Mouse (Mus musculus): ENCODE data around the gene Zmynd15.

Zmynd15 gene

DNA sequence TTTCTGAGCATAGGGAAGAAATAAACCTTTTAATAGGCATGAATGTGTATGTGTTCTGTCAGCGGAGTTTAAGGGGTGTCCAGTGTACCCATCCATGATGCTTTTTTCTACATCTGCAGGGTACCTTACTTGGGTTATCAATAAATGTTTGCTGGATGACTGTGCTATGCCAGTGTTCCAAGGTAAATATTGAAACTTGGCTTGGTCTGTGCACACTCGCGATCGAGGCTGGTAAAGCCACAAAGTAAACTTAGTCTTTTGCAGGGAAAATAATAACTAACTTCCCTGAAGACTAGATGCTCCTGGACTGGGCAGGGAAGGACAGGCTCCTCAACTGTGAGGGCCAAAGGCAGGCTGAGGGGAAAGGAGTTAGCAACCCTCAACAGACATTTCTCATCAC is 18.6 kb upstream of the Zmynd15 start:
- H3K4me1 ChIP-seq (replicated peaks; ENCODE audit: low read depth, low read length), result peaks cover 24% of the 10 kb centered on the region
- H3K4me3 ChIP-seq (replicated peaks; ENCODE audit: low read length), result no peak overlapping the region
- H3K27me3 ChIP-seq (ENCODE audit: insufficient read depth, low read length), result no peaks in the 10 kb centered on the region
- TF ChIP-seq CTCF (conservative IDR thresholded peaks at IDR 0.05; ENCODE audit: low read length) (no peak), NANOG (IDR thresholded peaks at IDR 0.05; ENCODE audit: borderline replicate concordance, low read length) (no peak), POU5F1 (IDR thresholded peaks at IDR 0.05; ENCODE audit: borderline replicate concordance, low read length) (no peak)
- H3K36me3 ChIP-seq (ENCODE audit: insufficient read depth, low read length), result peaks cover 67% of the 10 kb centered on the region
- H3K9me3 ChIP-seq (ENCODE audit: low read length), result no peaks in the 10 kb centered on the region

- Histone ChIP-seq H3K4me1 (replicated peaks; ENCODE audit: low read depth, low read length) (peaks cover 18% of the 10 kb centered on the region), H3K9me3 (ENCODE audit: low read length) (no peaks in the 10 kb centered on the region), H3K27me3 (ENCODE audit: insufficient read depth, low read length) (no peaks in the 10 kb centered on the region), H3K36me3 (ENCODE audit: insufficient read depth, low read length) (peaks cover 54% of the 10 kb centered on the region), H3K4me3 (replicated peaks; ENCODE audit: low read length) (no peak overlapping the region)
- no peak for TF ChIP-seq NANOG (IDR thresholded peaks at IDR 0.05; ENCODE audit: borderline replicate concordance, low read length)
- no peak for TF ChIP-seq CTCF (conservative IDR thresholded peaks at IDR 0.05; ENCODE audit: low read length)
- TF ChIP-seq POU5F1 (IDR thresholded peaks at IDR 0.05; ENCODE audit: borderline replicate concordance, low read length), result no peak
Observed at GRCm38 (mm10) chr11:70441882-70442281, 17.4 kb upstream of the Zmynd15 start.

DNA sequence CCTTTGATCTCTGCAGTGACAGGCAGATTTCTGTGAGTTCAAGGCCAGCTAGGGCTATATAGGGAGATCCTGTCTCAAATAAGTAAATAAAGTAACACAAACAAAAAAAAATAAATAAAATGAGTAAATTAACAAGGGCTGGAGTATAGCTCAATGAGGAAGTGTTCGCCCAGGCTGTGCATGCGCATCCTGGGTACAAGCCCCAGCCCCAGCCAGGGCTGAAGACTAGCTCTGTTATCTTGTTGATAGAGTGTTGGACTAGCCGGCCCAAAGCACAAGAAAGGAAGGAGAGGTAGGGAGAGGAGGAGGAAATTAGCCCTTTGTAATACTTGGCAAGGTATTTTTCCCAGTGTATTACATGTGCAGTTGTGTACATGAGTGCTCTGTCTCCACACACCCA is 15.3 kb upstream of the Zmynd15 start:
- no peaks in the 10 kb centered on the region for H3K27me3 ChIP-seq (ENCODE audit: insufficient read depth, low read length)
- no peaks in the 10 kb centered on the region for H3K9me3 ChIP-seq (ENCODE audit: low read length)
- TF ChIP-seq CTCF (conservative IDR thresholded peaks at IDR 0.05; ENCODE audit: low read length) (no peak), NANOG (IDR thresholded peaks at IDR 0.05; ENCODE audit: borderline replicate concordance, low read length) (no peak), POU5F1 (IDR thresholded peaks at IDR 0.05; ENCODE audit: borderline replicate concordance, low read length) (no peak)
- peaks cover 11% of the 10 kb centered on the region for H3K4me1 ChIP-seq (replicated peaks; ENCODE audit: low read depth, low read length)
- H3K36me3 ChIP-seq (ENCODE audit: insufficient read depth, low read length), result peaks cover 34% of the 10 kb centered on the region
- H3K4me3 ChIP-seq (replicated peaks; ENCODE audit: low read length), result no peak overlapping the region

GRCm38 (mm10) chr11:70444667-70445066 is 14.6 kb upstream of the Zmynd15 start:
- no peak overlapping the region for H3K4me3 ChIP-seq (replicated peaks; ENCODE audit: low read length)
- no peaks in the 10 kb centered on the region for H3K9me3 ChIP-seq (ENCODE audit: low read length)
- H3K36me3 ChIP-seq (ENCODE audit: insufficient read depth, low read length), result peaks cover 27% of the 10 kb centered on the region
- no peak for TF ChIP-seq POU5F1 (IDR thresholded peaks at IDR 0.05; ENCODE audit: borderline replicate concordance, low read length)
- TF ChIP-seq CTCF (conservative IDR thresholded peaks at IDR 0.05; ENCODE audit: low read length), result no peak
- TF ChIP-seq NANOG (IDR thresholded peaks at IDR 0.05; ENCODE audit: borderline replicate concordance, low read length), result no peak
- no peaks in the 10 kb centered on the region for H3K27me3 ChIP-seq (ENCODE audit: insufficient read depth, low read length)
- peaks cover 4% of the 10 kb centered on the region; the same call in 1 of the 2 replicates for H3K4me1 ChIP-seq (replicated peaks; ENCODE audit: low read depth, low read length)

DNA sequence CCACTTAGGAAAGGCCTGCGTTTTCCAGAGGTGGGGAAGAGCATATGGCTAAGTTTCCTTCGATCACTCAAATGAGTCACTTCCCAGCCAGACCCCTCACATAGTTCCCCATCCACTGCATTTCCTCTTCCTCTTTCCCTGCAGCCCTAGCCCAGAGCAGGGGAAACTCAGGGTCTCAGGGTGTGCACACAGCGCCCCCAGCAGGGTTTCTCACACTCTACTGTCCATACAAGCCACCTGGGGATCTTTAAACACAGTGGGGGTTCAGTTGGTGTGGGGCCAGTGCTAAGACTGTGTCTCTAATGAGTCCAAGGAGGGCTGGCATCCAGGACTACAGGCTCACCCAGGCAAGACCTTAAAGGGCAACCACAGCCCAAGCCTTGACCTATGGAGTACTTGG is 12.5 kb upstream of the Zmynd15 start:
- no peaks in the 10 kb centered on the region for H3K27me3 ChIP-seq (ENCODE audit: insufficient read depth, low read length)
- H3K4me3 ChIP-seq (replicated peaks; ENCODE audit: low read length), result no peak overlapping the region
- no peak for TF ChIP-seq POU5F1 (IDR thresholded peaks at IDR 0.05; ENCODE audit: borderline replicate concordance, low read length)
- peaks cover 8% of the 10 kb centered on the region; the same call in 1 of the 2 replicates for H3K36me3 ChIP-seq (ENCODE audit: insufficient read depth, low read length)
- no peaks in the 10 kb centered on the region for H3K9me3 ChIP-seq (ENCODE audit: low read length)
- peaks cover 7% of the 10 kb centered on the region for H3K4me1 ChIP-seq (replicated peaks; ENCODE audit: low read depth, low read length)

- Histone ChIP-seq H3K27me3 (ENCODE audit: insufficient read depth, low read length) (no peaks in the 10 kb centered on the region), H3K9me3 (ENCODE audit: low read length) (no peaks in the 10 kb centered on the region), H3K4me1 (replicated peaks; ENCODE audit: low read depth, low read length) (peaks cover 9% of the 10 kb centered on the region), H3K4me3 (replicated peaks; ENCODE audit: low read length) (no peak overlapping the region), H3K36me3 (ENCODE audit: insufficient read depth, low read length) (peaks cover 2% of the 10 kb centered on the region; the same call in 1 of the 2 replicates)
- TF ChIP-seq CTCF (conservative IDR thresholded peaks at IDR 0.05; ENCODE audit: low read length) (no peak), NANOG (IDR thresholded peaks at IDR 0.05; ENCODE audit: borderline replicate concordance, low read length) (no peak), POU5F1 (IDR thresholded peaks at IDR 0.05; ENCODE audit: borderline replicate concordance, low read length) (no peak)
Observed at GRCm38 (mm10) chr11:70447373-70447772, 11.9 kb upstream of the Zmynd15 start.

DNA sequence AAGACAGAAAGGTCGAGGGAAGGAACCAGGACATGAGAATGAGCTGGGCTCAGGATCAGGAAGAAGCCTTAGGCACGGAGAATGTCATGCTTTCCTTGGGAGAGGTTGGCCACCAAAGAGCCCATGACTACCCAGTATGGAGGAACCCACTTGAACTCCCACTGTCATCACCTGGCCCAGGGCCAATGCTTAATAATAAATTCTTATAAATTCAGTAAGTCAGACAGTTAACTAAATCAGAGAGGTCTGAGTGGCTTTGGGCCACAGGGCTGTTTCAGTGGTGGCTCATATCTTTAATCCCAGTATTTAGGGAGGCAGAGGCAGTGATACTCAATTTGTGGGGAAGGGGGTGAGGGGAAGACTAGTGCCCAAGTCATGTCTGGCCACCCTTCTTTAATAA is 8.3 kb upstream of the Zmynd15 start:
- H3K27me3 ChIP-seq (ENCODE audit: insufficient read depth, low read length), result no peaks in the 10 kb centered on the region
- peaks cover 26% of the 10 kb centered on the region for H3K36me3 ChIP-seq (ENCODE audit: insufficient read depth, low read length)
- peaks cover 22% of the 10 kb centered on the region for H3K4me1 ChIP-seq (replicated peaks; ENCODE audit: low read depth, low read length)
- no peak for TF ChIP-seq CTCF (conservative IDR thresholded peaks at IDR 0.05; ENCODE audit: low read length)
- TF ChIP-seq NANOG (IDR thresholded peaks at IDR 0.05; ENCODE audit: borderline replicate concordance, low read length), result no peak
- no peak for TF ChIP-seq POU5F1 (IDR thresholded peaks at IDR 0.05; ENCODE audit: borderline replicate concordance, low read length)
- H3K4me3 ChIP-seq (replicated peaks; ENCODE audit: low read length), result no peak overlapping the region
- no peaks in the 10 kb centered on the region for H3K9me3 ChIP-seq (ENCODE audit: low read length)

DNA sequence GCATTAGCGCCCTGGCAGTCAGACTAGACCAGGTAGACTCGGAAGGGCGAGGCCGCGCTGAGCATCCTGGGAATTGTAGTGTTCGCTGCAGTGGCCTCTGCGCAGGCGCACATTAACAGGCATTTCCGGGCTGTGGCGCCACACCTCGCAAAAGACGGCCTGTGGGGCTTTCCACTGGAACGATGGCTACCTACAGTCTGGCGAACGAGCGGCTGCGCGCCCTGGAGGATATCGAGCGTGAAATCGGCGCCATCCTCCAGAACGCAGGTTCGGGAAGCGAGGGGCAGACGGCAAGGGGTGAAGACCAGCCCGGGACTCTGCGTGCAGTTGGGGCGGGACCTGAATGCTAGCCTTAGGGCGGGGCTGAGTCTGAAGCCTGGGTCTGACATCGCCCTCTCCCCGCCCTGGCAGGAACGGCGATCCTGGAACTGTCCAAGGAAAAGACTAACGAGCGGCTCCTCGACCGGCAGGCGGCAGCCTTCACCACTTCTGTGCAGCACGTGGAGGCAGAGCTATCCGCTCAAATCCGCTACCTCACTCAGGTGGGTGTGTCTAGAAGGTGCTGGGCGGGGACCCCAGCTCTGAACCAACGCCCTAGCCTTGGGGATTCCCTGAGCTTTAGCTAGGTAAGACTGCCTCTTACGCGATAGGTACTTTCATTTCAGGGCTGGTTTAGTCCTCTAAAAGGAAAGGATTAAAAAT is 7.3 kb upstream of the Zmynd15 start, which contains the start of gene Med11:
TSS of gene Med11 (plus strand) at position 123 of the 702 bp plus-strand sequence.
- TF ChIP-seq POU5F1 (IDR thresholded peaks at IDR 0.05; ENCODE audit: borderline replicate concordance, low read length), result no peak
- TF ChIP-seq CTCF (conservative IDR thresholded peaks at IDR 0.05; ENCODE audit: low read length), result peak; percentile 56
- no peak for TF ChIP-seq NANOG (IDR thresholded peaks at IDR 0.05; ENCODE audit: borderline replicate concordance, low read length)
- peaks cover 22% of the 10 kb centered on the region for H3K4me1 ChIP-seq (replicated peaks; ENCODE audit: low read depth, low read length)
- H3K9me3 ChIP-seq (ENCODE audit: low read length), result no peaks in the 10 kb centered on the region

More for the DNA sequence above, 7.3 kb upstream of the Zmynd15 start, which contains the start of gene Med11:
- H3K36me3 ChIP-seq (ENCODE audit: insufficient read depth, low read length), result peaks cover 26% of the 10 kb centered on the region
- peak within 1 kb of the TSS; percentile 95 for H3K4me3 ChIP-seq (replicated peaks; ENCODE audit: low read length)
- peaks cover 5% of the 10 kb centered on the region; the same call in 1 of the 2 replicates for H3K27me3 ChIP-seq (ENCODE audit: insufficient read depth, low read length)
